Mouse (Mus musculus): Measurements from ENCODE around the gene Lbh.

Gene Lbh

GRCm38 (mm10) chr17:72911283-72911682 lies 6.8 kb upstream of the Lbh start:
- no peak for DNase-seq (ENCODE audit: low read depth, low spot score)

GRCm38 (mm10) chr17:72911751-72912150 lies 6.4 kb upstream of the Lbh start:
- DNase-seq (ENCODE audit: low read depth, low spot score): no peak

- DNase-seq (ENCODE audit: low read depth, low spot score): no peak
Observed at GRCm38 (mm10) chr17:72914082-72914481, 4.0 kb upstream of the Lbh start.

- peak; percentile 59 for DNase-seq (ENCODE audit: low read depth, low spot score)
Observed at GRCm38 (mm10) chr17:72917241-72918030, 669 bp upstream of the Lbh start.

GRCm38 (mm10) chr17:72918571-72919541 lies 751 bp downstream of the Lbh start:
- peak; percentile 65 for DNase-seq (ENCODE audit: low read depth, low spot score)

GRCm38 (mm10) chr17:72919641-72920040 lies 1.5 kb downstream of the Lbh start:
- DNase-seq (ENCODE audit: low read depth, low spot score): no peak

- DNase-seq (ENCODE audit: low read depth, low spot score): no peak
Observed at GRCm38 (mm10) chr17:72920430-72920829, 2.3 kb downstream of the Lbh start.

- no peak for DNase-seq (ENCODE audit: low read depth, low spot score)
Observed at GRCm38 (mm10) chr17:72920971-72921370, 2.9 kb downstream of the Lbh start.

GRCm38 (mm10) chr17:72922206-72922605 lies 4.1 kb downstream of the Lbh start:
- DNase-seq (ENCODE audit: low read depth, low spot score): no peak

GRCm38 (mm10) chr17:72923283-72923682 lies 5.2 kb downstream of the Lbh start:
- no peak for DNase-seq (ENCODE audit: low read depth, low spot score)

GRCm38 (mm10) chr17:72924295-72924694 lies 6.2 kb downstream of the Lbh start:
- DNase-seq (ENCODE audit: low read depth, low spot score): no peak

- DNase-seq (ENCODE audit: low read depth, low spot score): no peak
Observed at GRCm38 (mm10) chr17:72925111-72925510, 7.0 kb downstream of the Lbh start.

GRCm38 (mm10) chr17:72925804-72926617 lies 7.9 kb downstream of the Lbh start:
- DNase-seq (ENCODE audit: low read depth, low spot score): peak; percentile 18

- no peak for DNase-seq (ENCODE audit: low read depth, low spot score)
Observed at GRCm38 (mm10) chr17:72926994-72927393, 8.9 kb downstream of the Lbh start.

- DNase-seq (ENCODE audit: low read depth, low spot score): no peak
Observed at GRCm38 (mm10) chr17:72933116-72933515, 15.0 kb downstream of the Lbh start.

GRCm38 (mm10) chr17:72934146-72934545 lies 16.0 kb downstream of the Lbh start:
- no peak for DNase-seq (ENCODE audit: low read depth, low spot score)

GRCm38 (mm10) chr17:72934653-72935052 lies 16.5 kb downstream of the Lbh start:
- DNase-seq (ENCODE audit: low read depth, low spot score): no peak

GRCm38 (mm10) chr17:72935921-72936320 lies 17.8 kb downstream of the Lbh start:
- no peak for DNase-seq (ENCODE audit: low read depth, low spot score)

GRCm38 (mm10) chr17:72936336-72936735 lies 18.2 kb downstream of the Lbh start:
- DNase-seq (ENCODE audit: low read depth, low spot score): no peak

GRCm38 (mm10) chr17:72937204-72937603 lies 19.1 kb downstream of the Lbh start:
- DNase-seq (ENCODE audit: low read depth, low spot score): no peak

GRCm38 (mm10) chr17:72938026-72938795 lies 20.1 kb downstream of the Lbh start:
- DNase-seq (ENCODE audit: low read depth, low spot score): no peak
